Mouse (Mus musculus) embryo, embryonic 10 days (tissue): Measurements from ENCODE around the gene Prkar2b.
A peak's percentile ranks its signal among the peaks of the same experiment; 100 is the strongest.

Experiments
- DNase-seq: peaks from one replicate; pipeline ENCODE4 v3.0.0-alpha.2; 2015; ENCODE audit warnings: low spot score

The Prkar2b gene

DNA sequence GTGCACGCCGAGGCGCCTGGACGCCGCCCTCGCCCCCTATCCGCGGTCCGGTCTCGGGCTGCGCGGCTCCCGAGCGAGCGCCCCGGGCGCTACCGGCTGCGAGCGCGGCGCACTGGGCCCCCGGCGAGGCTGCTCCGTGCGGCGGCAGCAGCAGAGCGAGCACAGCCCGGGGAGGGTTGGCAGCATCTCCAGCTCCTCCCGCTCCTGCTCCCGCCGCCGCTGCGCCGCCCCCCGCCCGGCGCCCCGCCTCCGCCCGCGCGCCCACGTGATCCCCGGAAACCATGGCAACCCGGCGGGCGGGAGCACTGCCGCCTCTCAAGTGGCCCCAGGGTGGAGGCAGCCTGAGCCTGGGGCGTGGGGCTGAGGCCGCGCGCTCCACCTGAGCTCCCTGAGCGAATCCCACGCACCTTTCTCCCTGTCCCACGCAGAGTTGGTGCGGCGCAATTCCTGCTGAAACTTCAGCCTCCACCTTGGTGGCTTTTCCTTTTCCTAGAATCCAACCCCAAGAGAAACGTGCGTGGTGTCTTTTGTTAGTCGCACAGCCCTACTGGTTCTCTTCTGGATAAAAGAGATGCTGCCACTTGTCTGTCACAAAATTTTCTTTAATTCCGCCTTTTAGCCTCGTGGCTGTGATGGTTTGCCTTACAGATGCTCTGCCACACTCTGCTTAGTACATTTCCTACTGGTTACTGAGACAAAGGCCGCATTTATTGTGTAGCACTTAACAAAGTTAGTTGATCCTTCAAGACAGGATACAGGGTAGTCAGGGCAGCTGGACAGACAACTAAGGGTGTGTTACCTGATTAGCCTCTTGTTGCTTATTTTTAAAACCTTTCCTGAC is at the start of gene Prkar2b:
TSS of gene Prkar2b (minus strand) at position 207 of the 841 bp plus-strand sequence.
- DNase-seq: peak; percentile 91

DNA sequence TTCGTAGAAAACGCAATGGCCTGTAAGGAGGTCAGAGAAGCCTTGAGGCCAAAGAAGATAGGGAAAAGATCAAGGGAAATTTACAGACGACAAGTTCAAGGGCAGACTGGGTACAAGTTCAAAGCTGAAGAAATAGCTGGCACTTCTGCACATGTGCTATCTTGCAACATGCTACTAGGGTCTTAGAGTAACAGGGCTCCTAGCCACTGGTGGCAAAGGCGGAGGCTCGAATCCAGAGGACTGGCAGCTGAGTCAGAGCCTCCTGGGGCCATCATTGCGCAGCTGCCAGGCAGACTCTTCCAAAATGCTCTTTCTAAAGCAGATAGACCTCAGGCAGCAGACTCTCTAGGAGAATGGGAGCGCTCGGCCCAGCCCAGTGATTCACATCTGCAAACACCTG is 48.1 kb upstream of the Prkar2b start:
- DNase-seq: no peak

DNA sequence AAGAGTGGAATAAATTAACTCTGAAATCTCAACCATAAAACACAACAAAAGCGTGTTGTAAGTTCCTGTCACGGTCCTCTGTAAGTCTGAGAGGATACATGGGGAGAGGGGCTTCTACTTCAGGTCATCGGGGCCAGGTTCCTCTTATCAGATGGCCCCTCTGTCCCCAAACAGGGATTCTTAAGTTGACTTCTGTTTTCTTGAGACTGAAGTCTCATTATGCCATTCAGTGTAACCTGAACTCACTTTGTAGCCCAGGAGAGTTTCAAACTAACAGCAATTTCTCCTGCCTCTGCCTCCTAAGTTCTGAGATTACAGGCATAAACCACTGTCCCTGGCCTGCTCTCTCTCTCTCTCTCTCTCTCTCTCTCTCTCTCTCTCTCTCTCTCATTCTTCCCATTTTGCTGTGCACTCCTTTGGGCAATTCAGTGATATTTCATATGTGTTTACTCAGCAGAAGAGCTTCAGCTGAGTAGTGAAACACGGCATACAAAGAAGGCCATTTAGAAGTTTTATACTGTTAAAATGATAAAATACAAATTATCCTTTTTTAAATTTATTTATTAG is 43.9 kb upstream of the Prkar2b start:
- DNase-seq: no peak

DNA sequence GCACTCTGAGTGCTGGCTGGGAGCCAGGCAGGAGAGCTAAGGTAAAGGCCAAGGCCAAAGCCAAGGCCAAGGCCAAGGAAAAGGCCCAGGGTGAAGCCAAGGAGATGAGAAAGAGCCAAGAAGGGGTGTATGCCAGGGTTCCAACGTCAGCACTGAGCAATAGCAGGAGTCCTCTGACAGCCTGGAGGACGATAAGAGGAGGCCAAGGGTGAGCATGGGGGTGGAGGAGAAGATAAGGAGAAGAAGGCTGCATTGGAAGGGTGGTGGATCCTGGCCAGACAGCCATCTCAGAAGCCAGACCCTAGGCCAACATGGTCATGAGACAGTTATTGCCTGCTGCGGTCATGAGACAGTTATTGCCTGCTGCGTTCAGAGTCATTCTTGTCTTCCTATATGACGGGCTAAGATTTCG is 43.4 kb upstream of the Prkar2b start:
- DNase-seq: peak; percentile 19

DNA sequence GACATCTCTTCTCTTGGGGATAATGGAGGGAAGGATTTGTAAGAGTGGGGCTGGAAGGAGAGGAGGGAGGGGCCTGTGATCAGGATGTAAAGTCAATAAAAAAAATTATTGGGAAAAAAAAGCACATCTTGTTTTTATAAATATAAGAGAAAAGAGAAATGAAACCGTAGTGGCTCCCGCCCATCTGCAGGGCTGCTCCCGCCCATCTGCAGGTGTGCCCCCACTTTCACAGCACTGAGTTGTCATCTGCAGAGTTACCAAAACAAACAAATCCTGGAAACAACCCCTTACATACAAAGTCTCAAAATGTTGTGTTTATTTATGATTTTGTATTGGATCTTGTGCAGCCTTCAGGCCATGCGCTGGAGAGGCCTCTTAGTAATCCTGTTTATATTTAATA is 40.2 kb upstream of the Prkar2b start:
- DNase-seq: no peak

DNA sequence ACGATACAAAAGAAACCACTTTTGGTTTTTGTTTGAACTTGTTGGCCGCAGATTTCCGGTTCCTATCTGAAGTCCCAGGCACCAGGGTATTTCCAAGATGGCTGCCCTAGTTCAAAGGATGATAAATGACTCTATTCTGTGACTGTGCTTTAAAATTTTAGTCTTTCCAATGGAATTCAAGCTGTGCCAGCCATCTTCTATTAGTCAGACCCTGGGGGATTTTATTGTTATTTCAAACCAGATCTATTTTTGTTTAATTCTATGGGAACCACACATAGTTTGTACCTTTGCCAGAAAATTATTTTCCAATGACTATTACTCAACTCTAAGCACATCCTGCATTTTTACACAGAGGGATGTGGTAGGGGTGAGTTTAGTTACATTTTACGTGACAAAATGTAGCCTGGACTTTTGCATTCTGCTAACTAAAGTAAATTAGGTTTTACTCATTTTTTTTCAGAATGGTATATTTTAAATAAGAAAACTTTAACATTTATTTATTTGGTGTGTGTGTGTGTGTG is 38.6 kb upstream of the Prkar2b start:
- no peak for DNase-seq

DNA sequence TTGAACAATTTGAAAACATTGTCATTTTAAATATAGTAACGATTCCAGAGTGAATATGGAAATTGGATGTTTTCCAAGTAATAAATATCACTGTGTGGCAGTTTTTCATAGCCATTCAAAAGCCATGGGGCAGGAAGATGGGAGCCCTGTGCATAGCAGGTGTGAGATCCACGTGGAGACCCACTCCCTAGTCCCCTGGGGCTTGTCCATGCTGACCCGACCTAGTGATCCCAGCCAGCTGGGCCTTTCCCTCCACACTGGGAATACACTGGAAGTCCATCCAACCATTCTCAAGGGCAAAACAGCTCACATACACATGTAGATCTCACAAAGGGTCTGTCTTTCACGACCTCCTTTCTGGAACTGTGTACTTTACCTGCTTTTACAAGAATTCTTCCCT is 37.5 kb upstream of the Prkar2b start:
- no peak for DNase-seq

DNA sequence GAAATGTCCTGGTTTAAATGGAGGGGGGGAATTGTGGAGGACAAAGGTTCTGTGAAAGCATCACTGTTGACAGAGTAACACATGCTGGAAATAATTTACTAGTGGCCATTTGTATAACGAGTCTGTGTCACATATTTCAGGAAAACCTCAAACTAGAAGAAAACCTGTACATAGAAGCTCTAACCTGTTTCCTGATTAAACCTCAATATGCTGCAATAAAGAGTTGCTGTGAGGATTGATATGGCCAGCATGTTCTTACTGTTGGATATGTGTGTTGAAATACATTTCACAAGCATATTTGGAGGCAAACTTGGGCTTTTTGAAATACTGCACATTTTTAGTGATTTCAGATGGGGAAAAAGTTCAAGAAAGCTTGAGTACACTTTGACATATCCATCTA is 36.0 kb upstream of the Prkar2b start:
- no peak for DNase-seq

DNA sequence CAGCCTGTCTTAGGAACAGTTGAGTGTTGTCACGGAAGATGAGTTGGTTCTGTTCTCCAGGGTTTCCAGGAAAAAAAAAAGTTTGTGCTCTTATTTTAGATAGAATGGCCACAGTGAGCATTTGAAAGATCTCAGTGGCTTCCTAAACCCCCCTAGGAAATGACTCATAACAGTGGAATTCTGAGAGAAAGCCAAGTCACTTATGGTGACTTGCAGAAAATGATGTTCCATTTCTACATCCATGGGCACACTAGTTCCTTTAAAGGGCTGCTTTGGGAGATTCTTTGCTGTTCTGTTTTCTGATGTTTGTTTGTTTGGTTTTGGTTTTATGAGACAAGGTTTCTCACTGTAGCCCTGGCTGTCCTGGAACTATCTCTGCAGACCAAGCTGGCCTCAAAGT is 34.1 kb upstream of the Prkar2b start:
- DNase-seq: no peak

DNA sequence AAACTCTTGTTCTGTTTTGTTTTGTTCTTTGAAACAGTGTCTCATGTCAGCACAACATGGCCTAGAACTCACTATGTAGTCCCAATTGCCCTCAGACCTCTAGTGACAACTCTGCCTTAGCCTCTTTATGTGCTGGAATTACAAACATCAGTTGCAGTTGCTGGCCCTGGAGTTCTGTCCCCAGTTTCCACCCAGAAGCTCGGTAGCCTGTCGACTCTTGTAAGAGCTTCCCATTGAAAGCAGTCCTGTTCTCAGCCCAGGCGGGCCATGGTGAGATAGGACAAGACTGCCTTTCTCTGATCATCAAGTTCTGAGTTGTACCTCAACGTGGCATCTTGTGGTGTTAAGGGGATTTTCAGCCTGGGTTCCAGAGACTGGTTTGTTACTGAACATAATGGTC is 31.4 kb upstream of the Prkar2b start:
- DNase-seq: no peak

DNA sequence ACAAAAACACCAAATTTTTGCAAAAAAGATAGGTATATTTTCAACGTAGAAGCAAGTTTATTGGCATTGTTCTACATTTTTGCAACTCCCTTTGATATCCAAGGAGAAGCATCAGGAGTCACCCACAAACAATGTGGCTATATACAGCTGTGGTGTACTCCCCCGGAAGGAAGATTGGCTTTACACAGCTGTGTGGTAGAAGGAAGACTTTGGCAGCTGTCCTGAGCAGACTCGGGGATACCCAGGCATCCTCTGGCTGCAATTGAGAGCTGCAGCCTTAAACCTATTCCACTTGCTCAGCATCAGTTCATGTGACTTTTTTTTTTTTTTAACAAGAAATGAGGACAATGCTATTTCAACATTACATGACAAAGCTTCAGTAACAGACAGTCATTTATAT is 27.5 kb upstream of the Prkar2b start:
- DNase-seq: no peak

DNA sequence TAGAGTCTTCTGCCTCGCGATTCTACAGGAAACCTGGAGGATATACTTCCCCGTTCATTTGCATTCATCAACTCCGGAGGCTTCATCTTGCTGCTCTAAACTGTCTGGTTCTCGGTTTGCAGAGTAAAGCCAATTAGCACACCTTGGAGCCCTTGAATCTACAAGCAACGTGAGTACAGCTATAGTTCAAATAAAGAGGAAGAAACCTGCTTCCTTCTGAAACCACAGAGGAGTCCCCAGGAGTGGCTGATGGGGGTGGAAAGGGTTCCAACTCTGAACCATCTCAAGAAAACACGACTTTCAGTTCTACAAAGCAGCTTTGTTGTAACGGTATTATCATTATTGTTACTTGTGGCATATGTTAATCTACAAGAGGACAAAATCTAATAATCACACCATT is 26.2 kb upstream of the Prkar2b start:
- DNase-seq: no peak

DNA sequence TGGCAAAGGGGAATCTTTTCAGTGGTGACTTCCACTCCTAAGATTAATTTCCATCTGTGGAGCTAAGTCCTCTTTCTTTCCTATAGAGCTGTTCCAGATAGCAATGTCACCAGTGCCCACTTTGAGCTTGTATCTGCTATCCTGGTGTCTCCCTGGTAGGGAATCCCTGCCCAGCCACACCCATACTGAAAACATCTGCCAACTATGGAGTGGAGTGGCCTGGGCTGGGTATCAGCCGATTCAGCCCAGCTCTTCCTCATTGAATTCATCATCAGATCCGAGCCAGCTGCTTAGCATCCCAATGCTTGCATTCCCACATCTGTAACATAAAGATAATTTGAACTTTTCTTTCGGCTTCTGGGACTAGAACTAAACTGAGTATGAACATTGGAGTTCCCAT is 25.8 kb upstream of the Prkar2b start:
- no peak for DNase-seq

DNA sequence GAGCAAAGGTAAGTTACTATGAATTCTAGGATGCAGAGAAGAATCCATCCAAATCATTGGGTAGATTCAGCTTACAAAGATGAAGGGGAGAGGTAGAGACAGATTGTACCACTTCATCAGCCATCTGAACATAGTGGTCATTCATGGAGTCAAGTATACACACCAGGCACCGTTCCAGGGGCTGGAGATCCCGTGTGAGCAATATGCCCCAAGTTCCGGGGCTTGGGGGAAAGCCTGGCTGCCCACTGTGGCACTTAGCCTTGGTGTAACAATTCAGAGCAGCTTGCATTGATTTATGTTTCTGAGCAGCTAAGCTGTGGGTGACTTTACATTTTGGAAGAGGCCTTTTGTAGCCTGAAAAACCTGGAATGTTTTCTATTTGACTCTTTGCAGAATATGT is 24.8 kb upstream of the Prkar2b start:
- no peak for DNase-seq

DNA sequence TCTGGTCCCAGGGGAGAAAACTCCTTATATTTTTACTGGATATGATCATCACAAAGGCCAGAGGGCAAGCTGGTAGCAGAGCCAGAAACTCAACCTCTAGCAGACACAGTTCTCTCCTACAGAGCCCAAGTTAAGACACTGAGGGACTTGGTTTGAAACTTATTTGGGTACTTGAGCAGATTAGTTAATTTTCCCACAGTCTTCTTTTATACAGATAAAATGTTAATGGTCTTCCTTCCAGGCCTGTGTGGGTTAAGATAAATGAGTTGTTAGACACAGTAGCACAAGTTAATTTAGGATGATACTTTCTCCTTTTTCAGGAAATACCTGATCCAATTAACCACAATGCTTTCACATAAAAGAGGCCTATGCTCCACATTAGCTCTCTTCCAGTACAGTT is 24.1 kb upstream of the Prkar2b start:
- no peak for DNase-seq

DNA sequence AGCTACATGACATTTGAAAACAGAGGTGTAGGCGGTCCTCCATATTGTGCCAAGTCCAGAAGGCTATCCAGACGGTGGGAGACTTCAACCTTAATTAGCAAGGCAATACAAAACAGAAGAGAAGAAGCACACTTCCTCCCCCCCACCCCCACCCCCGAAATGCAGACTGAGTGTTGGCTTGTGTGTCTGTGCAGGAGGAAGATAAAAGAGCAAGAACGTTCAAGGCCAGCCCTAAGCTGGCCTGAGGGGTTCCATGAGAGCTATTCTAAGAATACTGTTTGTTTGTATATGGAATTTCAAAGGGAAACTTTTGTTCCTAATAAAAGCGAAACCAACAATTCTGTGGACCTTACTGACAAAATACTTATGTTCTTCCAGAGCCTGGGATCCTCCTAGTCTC is 23.5 kb upstream of the Prkar2b start:
- DNase-seq: no peak

DNA sequence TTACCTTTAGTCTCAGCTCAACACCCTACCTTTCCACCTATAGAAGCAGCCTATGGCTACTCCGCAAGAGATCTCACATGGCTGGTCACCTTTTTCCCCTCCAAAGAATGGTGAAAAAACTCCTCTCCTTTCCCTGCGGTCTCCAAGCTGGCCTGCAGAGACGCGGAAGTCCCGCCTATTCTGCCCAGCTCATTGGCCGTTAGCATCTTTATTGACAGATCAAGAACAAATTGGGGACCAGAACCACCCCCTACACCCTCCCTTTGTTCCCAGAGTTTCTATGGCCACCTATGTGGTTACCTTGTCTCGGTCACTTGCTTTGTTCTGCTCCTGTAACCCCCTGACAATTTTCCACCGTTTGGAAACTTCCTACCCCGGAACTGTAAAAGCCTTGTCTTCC is 19.6 kb upstream of the Prkar2b start:
- DNase-seq: no peak

DNA sequence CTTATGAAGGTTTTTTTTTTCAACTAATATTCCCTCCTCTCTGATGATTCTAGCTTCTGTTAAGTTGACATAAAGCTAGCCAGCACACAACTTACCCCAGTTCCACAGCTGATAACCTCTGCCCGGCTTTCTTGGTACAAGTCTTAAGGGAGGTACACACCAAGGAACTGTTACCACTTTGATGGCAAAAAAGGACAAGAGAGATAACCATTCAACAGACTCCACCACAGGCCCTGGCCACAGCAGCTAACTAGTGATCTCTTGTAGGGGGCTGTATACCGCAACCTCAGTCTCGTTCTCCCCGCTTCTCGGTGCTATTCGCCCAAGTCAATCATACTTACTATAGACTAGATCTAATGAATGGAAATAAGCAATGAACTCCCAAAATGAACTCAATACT is 16.3 kb upstream of the Prkar2b start:
- DNase-seq: no peak

DNA sequence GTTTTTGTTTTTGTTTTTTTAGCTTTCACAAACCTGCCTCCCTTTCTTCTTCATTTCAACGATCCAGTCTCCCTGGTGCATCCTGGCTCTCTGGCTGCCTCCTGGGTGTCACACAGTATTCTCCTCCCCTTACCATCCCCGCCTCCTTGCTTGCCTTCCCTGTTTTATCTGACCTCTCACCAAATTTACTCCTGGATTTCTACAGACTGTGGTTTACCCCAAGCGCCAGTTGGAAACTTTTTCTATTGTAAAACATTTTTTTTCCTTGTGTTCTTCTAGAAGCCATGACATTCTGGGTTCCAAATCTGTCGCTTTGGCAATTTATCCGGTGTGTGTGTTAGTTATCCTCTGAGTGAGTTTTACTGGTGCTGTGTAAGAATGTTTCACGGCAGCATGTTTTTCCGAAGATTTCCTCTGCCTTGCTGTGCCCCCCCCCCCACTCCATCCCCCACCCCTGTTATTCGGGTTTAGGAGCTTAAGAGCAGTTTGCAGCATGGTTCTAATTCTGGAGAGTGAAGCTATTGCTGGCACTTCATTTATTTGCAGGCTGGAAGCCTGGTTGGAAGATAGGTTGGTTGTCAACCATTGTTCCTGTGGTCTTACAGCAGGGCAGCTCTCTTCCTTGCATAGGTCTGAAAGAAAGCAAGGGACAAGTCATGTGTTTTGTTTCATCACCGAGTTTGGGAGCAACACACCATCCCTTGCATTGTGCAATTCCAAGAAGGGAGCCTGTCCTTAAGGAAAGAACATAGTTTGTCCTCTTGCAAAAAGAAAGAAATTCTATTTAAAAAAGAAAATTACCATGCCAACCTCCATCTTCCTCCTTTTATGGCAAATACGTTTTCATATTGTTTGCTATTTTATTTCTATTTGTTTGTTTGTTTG is 15.0 kb upstream of the Prkar2b start:
- no peak for DNase-seq

DNA sequence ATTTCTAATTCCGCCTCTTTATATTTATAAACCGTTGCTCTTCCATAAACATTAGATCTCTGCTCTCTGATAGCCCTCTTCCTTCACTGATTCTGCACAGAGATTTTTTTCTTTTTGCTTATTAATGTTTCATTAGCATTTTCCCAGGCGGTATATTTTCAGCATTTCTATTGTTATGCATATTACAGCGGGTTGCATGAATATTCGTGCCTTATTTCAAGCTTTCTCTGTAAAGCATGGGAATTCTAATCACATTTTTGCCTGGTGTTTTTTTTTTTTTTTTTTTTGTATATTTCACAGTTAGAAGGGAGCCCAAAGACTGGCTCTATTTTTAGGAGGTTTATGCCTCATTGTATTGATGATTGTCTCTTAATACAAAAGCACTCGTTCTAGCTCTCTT is 13.2 kb upstream of the Prkar2b start:
- DNase-seq: no peak

DNA sequence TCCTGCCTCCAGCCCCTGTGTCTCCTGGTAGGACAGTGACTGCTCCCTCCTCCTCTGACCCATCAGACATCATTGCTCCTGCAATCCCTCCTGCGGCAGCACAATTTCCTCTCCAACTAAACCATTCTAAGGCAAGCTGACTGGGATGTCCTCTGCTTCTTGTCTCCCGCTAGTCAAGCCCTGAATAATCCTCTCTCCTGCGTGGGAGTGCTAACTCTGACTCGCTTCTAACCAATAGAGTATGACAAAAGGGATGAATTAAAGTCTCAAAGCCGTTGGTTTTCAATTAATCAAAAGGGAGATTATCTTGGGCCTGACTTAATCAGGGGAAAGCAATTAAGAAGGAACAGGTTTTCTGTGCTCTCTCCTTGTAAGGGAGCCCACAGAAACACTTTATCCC is 4.9 kb upstream of the Prkar2b start:
- DNase-seq: no peak

DNA sequence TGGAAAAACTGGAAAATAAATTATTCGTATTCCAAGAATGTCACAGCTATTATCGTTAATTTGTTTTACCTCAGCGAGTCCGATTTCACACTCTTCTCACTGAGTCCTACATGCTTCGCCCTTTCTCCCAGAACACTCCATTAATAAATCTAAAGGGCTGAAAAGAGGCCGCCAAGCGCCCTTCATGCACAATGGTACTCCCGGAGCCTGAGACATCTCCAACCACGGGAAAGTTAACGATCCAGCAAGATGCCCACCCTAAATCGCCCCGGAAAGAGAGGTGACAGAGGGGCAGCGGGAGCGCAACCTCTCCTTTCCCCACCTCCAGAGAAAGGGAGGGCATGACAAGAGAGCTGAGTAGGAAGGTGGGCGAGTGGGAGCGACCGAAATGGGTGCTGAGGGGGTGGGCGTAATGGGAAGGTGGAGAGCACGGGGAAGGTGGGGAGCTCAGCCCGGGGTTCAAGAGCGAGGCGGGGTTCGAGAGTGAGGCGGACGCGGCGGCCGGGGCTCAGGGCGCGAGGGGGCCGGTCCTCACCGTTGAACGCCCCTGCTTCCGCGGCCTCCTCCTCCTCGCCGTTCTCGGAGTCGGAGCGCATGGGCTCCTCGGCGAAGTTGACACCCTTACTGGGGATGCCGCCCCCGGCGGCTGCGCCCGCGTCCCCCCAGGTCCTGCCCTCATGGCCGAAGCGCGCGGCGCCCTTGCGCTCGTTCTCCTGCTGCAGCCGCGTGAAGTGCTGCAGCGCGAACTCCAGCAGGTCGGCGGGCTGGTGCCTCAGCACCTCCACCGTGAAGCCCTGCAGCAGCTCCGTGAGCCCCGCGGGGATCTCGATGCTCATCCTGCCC is 628 bp downstream of the Prkar2b start:
- DNase-seq: peak; percentile 75
